Mouse (Mus musculus) kidney, postnatal 25 days (tissue): ENCODE measurements around the gene Pde1c.
"Not testable (repeated sequence)": the region's sequence is repeated elsewhere in the genome, so short reads cannot be mapped to it uniquely, and the experiment has no call there.

Experiments used
- DNase-seq, 2 experiments: peaks; one replicate each; pipeline ENCODE4 v3.0.0; 2021; ENCODE audit warnings: mixed read lengths in 2 of 2

Pde1c gene

DNA sequence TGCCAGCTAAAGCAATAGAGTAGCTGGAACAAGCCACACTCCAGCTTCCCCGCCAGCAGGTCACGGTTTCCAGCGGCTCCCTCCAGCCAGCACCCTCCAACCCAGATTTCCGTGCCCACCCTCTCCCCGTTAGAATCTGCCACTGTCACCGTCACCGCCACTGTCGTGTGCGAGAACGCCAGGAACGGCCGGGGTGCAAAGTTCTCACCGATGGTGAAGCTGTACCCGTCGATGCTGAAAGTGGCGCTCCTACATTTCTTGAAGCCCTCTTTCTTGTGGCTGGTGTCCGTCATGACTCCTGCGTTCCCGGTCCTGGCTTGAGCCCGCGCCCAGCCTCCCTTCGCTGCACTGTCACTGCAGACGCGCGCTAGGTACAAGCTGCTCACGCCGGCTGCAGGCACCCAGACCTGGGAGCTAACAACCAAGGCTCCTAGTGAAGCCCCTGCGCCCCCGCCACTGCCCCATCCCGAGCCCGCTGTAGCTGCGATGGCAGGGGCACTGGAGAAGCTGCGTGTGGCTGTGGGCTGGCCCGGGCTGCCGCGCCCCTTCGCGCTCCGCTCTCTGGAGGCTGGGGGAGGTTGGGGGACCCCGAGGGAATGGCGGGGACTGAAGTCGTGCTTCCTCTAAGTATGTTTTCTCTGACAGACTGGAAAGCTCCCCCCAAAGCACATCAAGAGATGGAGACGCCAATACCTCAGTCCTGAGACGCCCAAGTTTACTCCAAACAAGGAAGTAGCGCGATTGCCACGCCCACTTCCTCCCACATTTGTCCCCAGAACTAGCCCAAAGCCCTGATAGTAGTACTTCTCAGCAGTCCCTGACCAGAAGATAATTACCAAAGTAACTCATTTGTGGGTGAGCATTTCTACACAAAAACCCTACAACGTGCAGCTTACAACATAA lies at the start of gene Pde1c:
TSS of gene Pde1c (minus strand) at position 634 of the 903 bp plus-strand sequence.
- DNase-seq = peak; percentile 49 to 58

DNA sequence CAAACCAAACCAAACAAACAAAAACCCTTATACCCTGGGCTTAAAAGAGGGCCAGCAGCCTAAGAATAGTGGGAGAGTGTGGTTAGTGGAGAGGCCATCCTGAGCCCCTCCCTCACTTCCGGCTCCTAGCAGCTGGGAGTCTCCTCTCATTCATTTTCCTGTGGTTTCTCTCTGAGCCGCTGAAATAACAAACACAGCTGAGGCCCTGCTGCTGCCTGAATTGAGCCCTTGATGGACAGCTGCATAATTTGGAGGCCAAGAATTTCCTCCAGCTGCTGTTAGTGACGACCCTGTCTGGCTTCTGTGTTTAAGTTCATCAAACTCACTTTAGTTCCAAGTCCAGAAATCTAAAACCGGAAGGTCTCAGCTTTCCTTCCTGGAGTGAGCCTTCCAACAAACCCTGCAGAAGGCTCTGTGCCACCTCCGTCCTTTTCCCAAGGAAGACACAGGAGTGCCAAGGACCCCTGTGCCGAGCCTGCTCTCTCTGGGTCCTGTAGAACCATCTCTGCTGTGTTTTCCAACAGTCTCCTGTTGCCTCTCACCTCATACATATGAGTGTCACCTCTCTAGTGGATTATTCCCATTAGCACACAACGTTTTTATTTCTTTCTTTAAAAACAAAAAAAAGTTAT lies 48.2 kb upstream of the Pde1c start:
- peak; percentile 28 to 52 for DNase-seq

DNA sequence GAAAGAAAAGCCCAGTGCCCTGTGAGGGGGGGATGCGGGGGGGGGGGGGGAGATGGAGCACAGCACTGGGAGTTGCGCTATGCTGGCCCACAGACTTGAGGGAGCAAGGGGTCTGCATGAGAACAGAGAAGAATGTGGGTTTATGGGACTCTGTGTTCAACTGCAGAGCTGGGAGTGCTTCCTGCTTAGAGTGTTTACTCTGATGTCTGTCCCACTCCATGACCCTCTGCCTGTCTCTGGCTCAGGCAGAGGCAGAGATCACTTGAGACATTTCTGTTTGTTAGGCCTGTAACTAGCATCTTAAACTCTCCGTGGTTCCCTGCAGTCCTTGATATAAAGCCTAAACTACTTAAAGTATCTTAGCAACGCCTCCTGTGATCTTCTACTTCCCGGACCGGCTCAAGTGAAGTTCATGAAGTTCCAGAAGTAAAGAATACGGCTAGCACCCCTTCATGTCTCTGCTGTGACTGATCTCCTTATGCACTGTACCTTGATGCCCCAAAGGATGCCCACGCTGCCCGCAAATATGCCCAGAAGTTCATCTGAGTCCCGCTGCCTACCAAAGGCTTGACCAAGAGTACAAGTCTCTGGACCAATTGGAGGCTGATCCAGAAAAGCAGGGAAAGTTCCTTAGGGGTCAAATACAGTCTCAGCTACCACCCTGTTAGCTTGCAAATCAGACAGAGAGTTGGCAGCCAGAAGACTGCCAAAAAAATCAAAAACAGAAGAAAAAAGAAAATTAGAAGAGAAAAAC lies 47.5 kb upstream of the Pde1c start:
- DNase-seq = no peak

GRCm38 (mm10) chr6:56609529-56609928 lies 40.6 kb upstream of the Pde1c start:
- DNase-seq = not testable (repeated sequence)

DNA sequence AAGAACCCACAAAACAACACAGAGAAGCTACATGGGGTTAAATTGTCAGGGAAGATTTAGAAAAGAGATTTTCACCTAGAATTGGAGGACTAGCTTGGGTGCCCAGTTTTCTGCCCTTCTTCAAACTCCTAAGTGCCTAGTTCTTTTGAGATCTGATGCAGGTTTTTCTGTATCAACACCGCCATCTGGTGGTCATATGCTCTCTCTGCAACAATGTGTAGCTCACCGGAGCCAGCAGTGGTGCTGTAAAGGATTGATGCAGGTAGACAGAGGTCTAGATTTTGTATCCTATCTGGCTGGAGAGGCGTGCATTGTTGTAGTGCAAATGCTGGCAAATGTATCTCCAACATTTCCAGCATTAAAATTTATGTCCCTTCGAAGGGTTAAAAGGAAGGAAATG lies 39.4 kb upstream of the Pde1c start:
- peak in 1 of 2 experiments; percentile 64 for DNase-seq

DNA sequence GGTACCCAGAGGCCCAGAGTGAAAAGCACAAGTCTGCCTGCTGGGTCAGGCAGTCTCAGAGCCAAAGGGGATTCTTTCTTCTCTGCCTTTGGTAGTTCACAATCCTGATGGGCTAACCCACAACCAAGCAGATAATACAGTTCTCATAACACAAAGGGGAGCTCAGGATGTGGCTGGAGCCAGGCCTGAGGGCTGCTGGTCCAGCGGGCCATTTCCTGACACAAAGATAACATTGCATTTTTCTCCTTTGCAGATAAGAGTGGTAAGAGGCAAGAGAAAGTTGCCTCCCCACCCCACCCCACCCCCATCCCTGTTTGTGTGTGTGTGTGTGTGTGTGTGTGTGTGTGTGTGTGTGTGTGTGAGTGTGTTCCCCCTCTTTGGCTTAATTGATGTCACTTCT lies 10.7 kb upstream of the Pde1c start:
- no peak for DNase-seq

- DNase-seq = no peak
Measured at GRCm38 (mm10) chr6:56560891-56561290, 8.0 kb downstream of the Pde1c start.

GRCm38 (mm10) chr6:56560474-56560888 lies 8.4 kb downstream of the Pde1c start:
- DNase-seq = peak in 1 of 2 experiments; percentile 32

- DNase-seq = no peak
Measured at GRCm38 (mm10) chr6:56558711-56559110, 10.2 kb downstream of the Pde1c start.

- no peak for DNase-seq
Measured at GRCm38 (mm10) chr6:56555848-56556247, 13.1 kb downstream of the Pde1c start.

DNA sequence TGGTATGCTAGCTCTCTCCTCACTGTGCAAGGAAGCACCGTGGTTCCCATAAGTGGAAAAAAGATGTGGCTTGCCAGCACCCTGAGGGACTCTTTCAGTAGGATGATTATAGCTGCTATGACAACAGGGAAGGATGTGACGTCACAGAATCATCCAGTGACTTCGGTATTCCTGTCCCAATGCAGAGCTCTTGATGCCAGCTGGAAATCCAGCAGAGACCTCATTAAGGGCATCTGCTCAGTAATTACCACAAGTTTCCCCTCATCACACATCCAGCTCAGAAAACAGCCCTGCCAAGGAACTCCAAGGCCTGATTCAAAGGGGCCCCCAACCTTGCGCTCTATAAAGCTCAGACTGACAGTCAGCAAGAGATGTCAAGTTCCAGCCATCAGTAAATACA lies 13.5 kb downstream of the Pde1c start:
- no peak for DNase-seq

- no peak for DNase-seq
Measured at GRCm38 (mm10) chr6:56551022-56551421, 17.9 kb downstream of the Pde1c start.

DNA sequence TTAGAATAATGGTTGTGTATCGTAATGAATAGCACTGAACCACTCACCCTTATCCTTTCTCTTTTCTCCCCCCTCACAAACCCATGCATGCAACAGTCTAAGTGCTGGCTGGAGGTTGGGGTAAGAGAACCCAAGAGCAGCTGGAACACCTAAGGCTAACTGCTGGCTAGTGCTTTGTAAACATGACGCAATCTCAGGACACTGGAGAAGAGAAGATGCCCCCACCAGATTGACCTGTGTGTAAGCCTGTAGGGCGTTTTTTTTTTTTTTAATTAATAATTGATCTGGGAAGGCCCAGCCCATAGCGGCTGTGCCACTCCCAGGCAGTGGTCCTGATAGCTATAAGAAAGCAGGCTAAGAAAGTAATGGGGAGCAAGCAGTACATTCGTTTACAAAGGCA lies 28.7 kb downstream of the Pde1c start:
- DNase-seq = no peak

- DNase-seq = no peak
Measured at GRCm38 (mm10) chr6:56534653-56535052, 34.2 kb downstream of the Pde1c start.

GRCm38 (mm10) chr6:56532257-56532656 lies 36.6 kb downstream of the Pde1c start:
- DNase-seq = no peak

DNA sequence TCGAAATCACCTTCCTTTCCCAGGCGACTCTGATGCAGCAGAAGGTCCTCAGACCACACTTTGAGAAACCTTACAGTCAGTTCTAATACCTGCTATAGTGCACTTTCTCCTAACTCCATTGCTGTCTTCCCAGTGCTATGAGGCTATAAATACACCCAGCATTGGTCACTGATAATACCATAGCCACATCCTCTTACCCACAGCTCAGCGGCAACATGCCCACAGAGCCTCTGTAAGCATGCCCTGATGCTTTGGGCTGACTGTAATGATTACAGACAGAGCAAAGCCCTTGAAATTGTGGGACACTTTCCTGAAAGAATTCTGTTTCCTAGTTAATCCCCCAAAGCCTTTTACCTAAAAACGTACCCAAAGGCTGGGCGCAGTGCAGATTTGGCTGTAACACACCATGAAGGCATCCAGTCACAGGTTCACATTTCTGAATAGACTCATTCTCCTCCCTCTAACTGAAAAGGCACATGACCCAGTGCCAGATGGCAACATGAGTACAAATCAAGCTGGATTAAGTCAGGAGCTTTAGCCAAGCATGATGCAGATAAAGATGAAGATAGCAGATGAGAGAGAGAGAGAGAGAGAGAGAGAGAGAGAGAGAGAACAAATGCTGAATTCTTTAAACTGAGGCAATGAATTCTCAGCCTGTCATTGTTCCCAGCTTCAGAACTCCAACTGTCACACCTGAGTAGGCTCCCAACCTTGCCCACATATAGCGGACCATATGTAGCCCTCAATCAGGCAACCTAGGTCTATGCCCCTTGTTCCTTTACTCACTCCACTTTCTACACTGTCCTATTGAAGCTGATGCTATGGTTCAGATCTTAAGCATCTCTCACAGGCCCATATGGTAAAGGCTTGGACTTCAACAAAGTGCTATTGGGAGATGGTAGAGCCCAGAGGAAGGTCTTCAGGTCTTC lies 44.7 kb downstream of the Pde1c start:
- no peak for DNase-seq

- DNase-seq = no peak
Measured at GRCm38 (mm10) chr6:56489161-56489560, 79.7 kb downstream of the Pde1c start.

DNA sequence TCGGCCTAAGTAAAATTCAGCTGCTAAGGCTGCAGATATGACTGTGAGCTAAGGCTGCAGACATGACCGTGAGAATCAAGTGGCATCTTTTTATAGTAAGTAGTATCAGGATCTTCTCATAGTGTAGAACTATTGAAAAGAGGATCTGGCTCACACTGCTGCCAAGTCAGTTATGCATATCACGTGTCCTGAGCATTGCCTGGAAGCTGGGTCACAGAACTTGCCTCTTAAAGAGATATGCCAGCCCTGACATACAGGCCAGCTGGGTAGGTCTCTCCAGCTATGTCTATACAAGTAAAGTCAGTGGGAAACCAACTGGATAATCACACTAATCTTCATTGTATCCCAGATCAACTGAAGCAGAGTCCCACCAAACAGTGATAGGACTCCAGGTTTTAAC lies 83.8 kb downstream of the Pde1c start:
- DNase-seq = no peak

DNA sequence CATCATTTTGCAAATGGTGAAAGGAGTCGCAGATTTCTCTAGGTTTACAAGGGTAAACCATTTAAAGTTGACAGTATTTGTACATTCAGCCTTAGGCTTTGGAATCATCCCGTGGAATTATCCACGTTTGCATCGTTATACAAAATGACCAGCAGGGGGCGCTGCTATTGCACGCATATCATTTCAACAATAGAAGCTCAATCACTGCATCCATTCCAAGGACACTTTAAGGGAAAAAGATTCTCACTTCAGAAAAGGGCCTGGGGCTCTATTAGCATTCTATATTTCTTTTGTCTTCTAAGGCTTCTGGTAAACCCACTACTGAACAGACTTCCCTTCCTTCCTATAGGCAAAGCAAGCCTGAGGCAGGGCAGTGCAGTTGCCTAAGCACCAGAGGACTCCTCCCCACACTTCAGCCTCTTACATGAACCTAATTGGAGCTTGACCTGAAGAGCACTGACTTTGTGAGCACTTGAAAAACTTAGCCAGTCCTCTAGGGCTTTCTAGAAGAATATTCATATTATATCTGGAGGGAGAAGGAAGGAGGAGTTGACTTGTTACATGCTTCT lies 87.9 kb downstream of the Pde1c start:
- peak; percentile 41 to 65 for DNase-seq

- DNase-seq = no peak
Measured at GRCm38 (mm10) chr6:56476581-56476980, 92.3 kb downstream of the Pde1c start.

DNA sequence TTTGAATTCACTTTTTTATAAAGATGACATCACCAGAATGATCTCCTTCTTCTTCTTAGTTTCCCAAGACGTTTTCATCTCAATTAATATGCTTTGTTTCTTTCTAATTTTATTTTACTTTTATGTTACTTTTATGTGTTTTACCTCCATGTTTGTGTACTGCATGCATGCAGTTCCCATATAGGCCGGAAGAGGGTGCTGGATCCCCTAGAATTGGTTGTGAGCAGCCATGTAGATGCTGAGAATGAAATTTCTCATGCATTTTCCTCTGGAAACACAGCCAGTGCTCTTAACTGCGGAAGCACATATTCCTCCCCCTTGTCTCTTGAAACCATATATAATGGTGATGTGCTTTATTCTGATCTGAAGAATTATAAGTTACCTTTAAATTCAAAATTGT lies 110.8 kb downstream of the Pde1c start:
- no peak for DNase-seq

DNA sequence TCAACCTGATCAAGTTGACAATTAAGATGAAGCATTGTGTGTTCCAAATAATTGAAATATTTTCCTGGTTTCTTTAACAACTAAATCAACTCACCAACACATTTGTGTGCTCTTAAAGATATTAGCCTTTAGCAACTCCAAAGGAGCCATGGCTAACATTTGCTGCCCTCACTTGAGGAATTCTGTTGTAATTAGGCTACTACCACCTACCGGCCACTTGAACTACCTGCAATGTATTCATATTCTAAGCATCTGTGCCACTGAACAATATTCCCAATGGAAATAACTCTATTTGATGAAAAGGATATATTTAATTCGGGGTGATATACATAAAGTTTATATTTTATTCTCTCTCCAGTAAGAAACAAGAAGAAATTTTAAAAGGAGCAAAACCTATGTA lies 121.0 kb downstream of the Pde1c start:
- DNase-seq = no peak
